Mouse (Mus musculus) hindbrain, embryonic 13.5 days (tissue): Measurements from ENCODE around the gene Bex6. TPM values are rescaled to one million over a fixed set of nuclear protein-coding genes. Genes with fewer than 3 reads are reported as not detected.
A peak's percentile ranks its signal among the peaks of the same experiment; 100 is the strongest.

ENCODE experiments used
- ATAC-seq: fragments of 200-750 bp; cut with Nextera tagmentation; 2 replicates; pipeline ENCODE4 v1.8.0; 2017; ENCODE audit warnings: moderate TSS enrichment; ENCODE audit not compliant: low FRiP score
- H3K27ac ChIP-seq: fragments of 300-500 bp; sonication (generic); 2 replicates; pipeline ENCODE4 v1.5.1; 2015; ENCODE audit warnings: inconsistent platforms, mild to moderate bottlenecking, moderate library complexity
- H3K27me3 ChIP-seq: fragments of 300-500 bp; sonication (generic); 2 replicates; pipeline ENCODE4 v1.6.1; 2015; ENCODE audit warnings: mild to moderate bottlenecking, inconsistent platforms
- H3K36me3 ChIP-seq: fragments of 300-500 bp; sonication (generic); 2 replicates; pipeline ENCODE4 v1.6.1; 2015; ENCODE audit warnings: mild to moderate bottlenecking, inconsistent platforms
- H3K4me1 ChIP-seq: fragments of 300-500 bp; sonication (generic); replicated peaks from 2 replicates; pipeline ENCODE4 v1.6.1; 2015; ENCODE audit warnings: inconsistent platforms
- H3K4me2 ChIP-seq: fragments of 300-500 bp; sonication (generic); 2 replicates; pipeline ENCODE4 v1.6.1; 2015; ENCODE audit warnings: inconsistent platforms, mild to moderate bottlenecking, moderate library complexity
- H3K4me3 ChIP-seq: fragments of 300-500 bp; sonication (generic); 2 replicates; pipeline ENCODE4 v1.5.1; 2015; ENCODE audit warnings: mild to moderate bottlenecking, inconsistent platforms
- H3K9ac ChIP-seq: fragments of 300-500 bp; sonication (generic); 2 replicates; pipeline ENCODE4 v1.6.1; 2015; ENCODE audit warnings: mild to moderate bottlenecking, inconsistent platforms
- H3K9me3 ChIP-seq: fragments of 300-500 bp; sonication (generic); 2 replicates; pipeline ENCODE4 v1.6.1; 2016; ENCODE audit warnings: inconsistent platforms
- WGBS: fragments of 180-500 bp; shearing (Covaris S2); methylation state at CpG from one replicate; pipeline ENCODE4 v1.1.7; 2015; 5-methylcytosine and 5-hydroxymethylcytosine counted together
- polyA plus RNA-seq: library from polyadenylated mRNA; unstranded; fragments of >200 nt; fragmentation: Nextera tagmentation; extraction: Ambion mirVana; gene quantifications from 2 replicates; pipeline ENCODE4 v1.2.1, GENCODE M21; 2015

Bex6 gene
- polyA plus RNA-seq, 1 experiment from 2014 or later: not detected

DNA sequence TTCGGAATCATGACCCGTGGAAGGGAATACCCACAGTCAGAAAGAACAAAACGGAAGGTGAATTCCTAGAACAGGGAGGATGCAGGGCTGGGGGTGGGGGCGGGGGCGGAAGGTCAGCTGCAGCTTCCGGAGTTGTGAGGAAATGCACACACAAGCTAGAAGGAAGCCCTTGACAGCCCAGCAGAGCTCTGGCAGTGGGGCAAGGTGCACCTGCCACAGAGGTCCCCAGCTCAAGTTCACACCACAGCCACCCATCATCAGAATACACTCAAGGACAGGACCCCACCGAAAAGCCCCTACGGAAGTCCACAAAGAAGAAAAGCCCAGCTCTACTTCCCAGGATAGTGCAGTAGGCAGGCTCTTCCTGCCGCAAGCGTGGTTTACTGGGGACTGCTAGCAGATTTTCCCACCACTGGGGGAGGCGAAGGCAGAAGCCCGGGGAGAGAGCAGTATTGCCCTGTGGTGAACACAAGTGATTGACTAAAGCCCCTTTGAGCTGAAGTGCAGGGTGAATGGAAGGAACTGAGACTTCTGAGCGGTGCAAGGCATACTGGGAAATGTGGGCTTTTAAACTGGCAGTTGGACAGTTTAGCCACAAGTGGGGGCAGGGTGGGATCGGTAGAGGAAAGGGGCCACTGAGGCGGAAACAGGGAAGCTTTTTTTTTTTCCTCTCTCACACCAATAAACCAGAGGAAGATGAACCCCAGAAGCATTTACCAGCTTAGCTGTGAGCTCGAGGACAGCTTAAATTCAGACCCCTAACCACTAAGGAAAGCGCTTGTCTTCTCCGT, 2.5 kb upstream of the Bex6 start:
- ATAC-seq: no peak
- H3K9ac ChIP-seq: no peak overlapping the region
- H3K9me3 ChIP-seq: no peaks in the 10 kb centered on the region
- no peaks in the 10 kb centered on the region for H3K36me3 ChIP-seq
- no peak overlapping the region for H3K4me2 ChIP-seq
- no peak overlapping the region for H3K4me3 ChIP-seq
- H3K4me1 ChIP-seq: 0 out of 2 replicates have a peak, but pooled peaks cover 6% of the 10 kb centered on the region
- H3K27ac ChIP-seq: no peak overlapping the region
- WGBS: 64% methylated on average over 18 of the region's 18 CpGs
- no peaks in the 10 kb centered on the region for H3K27me3 ChIP-seq

DNA sequence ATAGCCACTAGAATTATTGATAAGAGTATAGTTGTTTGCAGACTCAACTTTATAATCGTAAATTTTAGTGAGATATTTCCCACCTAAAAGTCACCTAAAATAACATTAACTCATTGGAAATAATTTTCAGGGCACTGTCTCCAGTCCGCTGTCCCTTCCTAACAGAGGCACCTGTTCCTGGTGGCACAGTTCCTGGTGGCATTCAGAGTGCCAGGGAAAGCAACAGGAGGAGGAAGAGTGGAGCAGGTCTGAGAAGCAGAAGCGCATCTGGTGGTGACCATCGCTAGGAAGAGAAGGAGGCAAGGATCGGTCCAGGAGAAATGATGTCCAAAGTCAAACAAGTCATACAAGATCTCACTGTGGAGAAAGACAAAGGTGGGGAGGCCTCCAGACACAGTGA, 6.4 kb downstream of the Bex6 start:
- Histone ChIP-seq H3K9ac (no peak overlapping the region), H3K36me3 (no peaks in the 10 kb centered on the region), H3K27ac (no peak overlapping the region), H3K27me3 (no peaks in the 10 kb centered on the region), H3K4me2 (no peak overlapping the region), H3K9me3 (no peaks in the 10 kb centered on the region), H3K4me1 (no peaks in the 10 kb centered on the region), H3K4me3 (no peak overlapping the region)
- WGBS: 93% methylated on average over 5 of the region's 5 CpGs
- no peak for ATAC-seq

DNA sequence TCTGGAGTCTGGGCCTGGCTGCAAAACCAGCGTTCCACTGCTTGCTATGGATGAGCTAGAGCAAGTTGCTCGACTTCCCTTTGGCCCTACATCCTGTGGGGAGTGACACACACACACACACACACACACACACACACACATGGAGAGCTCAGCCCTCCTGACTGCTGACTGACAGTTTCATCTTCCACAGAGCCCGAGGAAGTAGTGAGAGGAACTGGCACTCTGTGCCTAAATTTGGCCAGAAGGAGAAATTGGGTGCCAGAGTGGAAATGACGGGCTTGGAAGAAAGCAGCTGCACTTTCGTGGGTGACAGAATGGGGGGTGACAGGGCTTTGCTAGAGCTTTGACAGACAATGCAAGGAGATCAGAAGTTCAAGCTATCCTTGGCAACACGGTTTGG, 9.5 kb downstream of the Bex6 start:
- Histone ChIP-seq H3K27ac (no peak overlapping the region), H3K27me3 (no peaks in the 10 kb centered on the region), H3K4me3 (no peak overlapping the region), H3K4me1 (no peaks in the 10 kb centered on the region), H3K4me2 (no peak overlapping the region), H3K9ac (no peak overlapping the region), H3K36me3 (no peaks in the 10 kb centered on the region), H3K9me3 (no peaks in the 10 kb centered on the region)
- ATAC-seq: no peak
- WGBS: 64% methylated on average over 6 of the region's 6 CpGs

DNA sequence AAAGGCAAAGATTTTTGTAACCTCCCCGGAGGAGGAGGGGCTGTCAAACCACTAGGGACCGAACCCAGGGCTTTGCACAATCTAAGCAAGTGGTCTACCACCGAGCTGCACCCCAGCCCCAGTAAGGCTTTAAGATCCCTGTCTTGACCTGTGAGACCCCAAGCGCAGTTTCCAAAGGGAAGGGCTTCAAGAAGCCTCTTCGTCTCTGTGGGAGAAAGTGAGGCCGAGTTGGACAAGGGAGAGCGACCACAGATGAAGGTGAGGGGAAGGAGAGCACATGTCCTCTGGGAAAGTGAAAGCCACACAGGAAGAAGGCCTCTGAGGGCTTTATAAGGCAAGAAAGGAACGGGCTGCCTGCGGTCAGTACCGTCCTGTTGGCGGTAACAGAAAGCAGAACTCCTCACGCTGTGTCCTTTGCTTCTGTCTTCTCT, 10.4 kb downstream of the Bex6 start:
- 65% methylated on average over 11 of the region's 12 CpGs for WGBS
- Histone ChIP-seq H3K4me1 (no peaks in the 10 kb centered on the region), H3K36me3 (no peaks in the 10 kb centered on the region), H3K4me2 (no peak overlapping the region), H3K9me3 (no peaks in the 10 kb centered on the region), H3K4me3 (no peak overlapping the region), H3K27ac (no peak overlapping the region), H3K9ac (no peak overlapping the region), H3K27me3 (no peaks in the 10 kb centered on the region)
- no peak for ATAC-seq

- 52% methylated on average over 21 of the region's 21 CpGs for WGBS
- H3K4me2 ChIP-seq: peak overlapping the region; percentile 44
- H3K9me3 ChIP-seq: no peaks in the 10 kb centered on the region
- ATAC-seq: peak; percentile 75; the same call in 1 of the 2 replicates
- peak overlapping the region; percentile 22; the same call in 1 of the 2 replicates for H3K4me3 ChIP-seq
- H3K27ac ChIP-seq: peak overlapping the region; percentile 75
- H3K9ac ChIP-seq: peak overlapping the region; percentile 39
- 0 out of 2 replicates have a peak, but pooled peaks cover 5% of the 10 kb centered on the region for H3K27me3 ChIP-seq
- peaks cover 9% of the 10 kb centered on the region for H3K4me1 ChIP-seq
- no peaks in the 10 kb centered on the region for H3K36me3 ChIP-seq
These were observed 20.8 kb downstream of the Bex6 start for GRCm38 (mm10) chr16:32200256-32201003.

GRCm38 (mm10) chr16:32201004-32201325, 21.3 kb downstream of the Bex6 start:
- Histone ChIP-seq H3K4me3 (peak overlapping the region; percentile 22; the same call in 1 of the 2 replicates), H3K4me1 (peaks cover 9% of the 10 kb centered on the region), H3K4me2 (peak overlapping the region; percentile 44), H3K27me3 (0 out of 2 replicates have a peak, but pooled peaks cover 5% of the 10 kb centered on the region), H3K9me3 (no peaks in the 10 kb centered on the region), H3K27ac (peak overlapping the region; percentile 75), H3K36me3 (no peaks in the 10 kb centered on the region), H3K9ac (peak overlapping the region; percentile 39; the same call in 1 of the 2 replicates)
- WGBS: 35% methylated on average over 9 of the region's 9 CpGs
- no peak for ATAC-seq

DNA sequence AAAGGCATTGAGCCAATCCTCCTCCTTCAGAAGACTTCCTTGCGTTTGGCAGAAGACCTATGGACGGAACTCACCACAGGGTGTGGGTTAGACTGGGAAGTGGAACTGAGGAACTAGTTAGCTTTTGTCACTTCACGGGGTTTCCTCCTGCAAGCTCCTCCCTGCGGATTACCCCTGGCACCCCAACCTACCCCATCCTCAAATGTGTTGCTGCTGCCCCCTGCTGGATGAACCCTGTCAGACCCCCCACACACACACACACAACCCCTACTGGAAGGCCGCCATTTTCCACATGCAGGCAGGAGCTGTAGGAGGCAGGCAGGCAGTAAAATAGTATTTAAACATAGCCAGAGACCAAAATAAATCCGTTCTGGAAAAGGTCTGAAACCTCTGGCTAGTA, 23.1 kb downstream of the Bex6 start:
- Histone ChIP-seq H3K9ac (no peak overlapping the region), H3K4me3 (no peak overlapping the region), H3K27me3 (0 out of 2 replicates have a peak, but pooled peaks cover 5% of the 10 kb centered on the region), H3K4me1 (peaks cover 9% of the 10 kb centered on the region), H3K27ac (no peak overlapping the region), H3K4me2 (no peak overlapping the region), H3K36me3 (no peaks in the 10 kb centered on the region), H3K9me3 (no peaks in the 10 kb centered on the region)
- no peak for ATAC-seq
- 82% methylated on average over 6 of the region's 6 CpGs for WGBS

DNA sequence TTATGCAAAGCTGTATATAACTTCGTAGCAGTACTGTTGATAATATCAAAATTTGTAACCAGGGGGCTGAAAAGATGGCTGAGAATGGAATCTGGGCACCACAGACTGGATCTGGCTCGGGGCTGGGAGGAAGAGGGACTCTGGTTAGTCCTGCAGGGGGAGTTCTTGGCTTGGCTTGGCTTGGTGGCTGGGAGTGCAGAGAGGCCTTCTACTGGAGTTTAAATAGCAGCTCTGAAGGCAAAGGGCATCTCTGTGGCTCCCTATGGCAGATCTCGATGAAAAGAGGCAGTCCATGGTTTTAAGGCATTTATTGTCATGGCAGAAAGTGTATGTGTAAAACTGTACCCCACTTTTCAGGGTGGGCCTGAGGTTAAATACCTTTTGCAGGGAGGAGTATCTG, 25.3 kb downstream of the Bex6 start:
- H3K4me1 ChIP-seq: peaks cover 9% of the 10 kb centered on the region
- H3K9me3 ChIP-seq: no peaks in the 10 kb centered on the region
- no peak overlapping the region for H3K9ac ChIP-seq
- 0 out of 2 replicates have a peak, but pooled peaks cover 5% of the 10 kb centered on the region for H3K27me3 ChIP-seq
- H3K36me3 ChIP-seq: no peaks in the 10 kb centered on the region
- ATAC-seq: no peak
- no peak overlapping the region for H3K4me3 ChIP-seq
- H3K4me2 ChIP-seq: no peak overlapping the region
- 61% methylated on average over 3 of the region's 3 CpGs for WGBS
- H3K27ac ChIP-seq: no peak overlapping the region

DNA sequence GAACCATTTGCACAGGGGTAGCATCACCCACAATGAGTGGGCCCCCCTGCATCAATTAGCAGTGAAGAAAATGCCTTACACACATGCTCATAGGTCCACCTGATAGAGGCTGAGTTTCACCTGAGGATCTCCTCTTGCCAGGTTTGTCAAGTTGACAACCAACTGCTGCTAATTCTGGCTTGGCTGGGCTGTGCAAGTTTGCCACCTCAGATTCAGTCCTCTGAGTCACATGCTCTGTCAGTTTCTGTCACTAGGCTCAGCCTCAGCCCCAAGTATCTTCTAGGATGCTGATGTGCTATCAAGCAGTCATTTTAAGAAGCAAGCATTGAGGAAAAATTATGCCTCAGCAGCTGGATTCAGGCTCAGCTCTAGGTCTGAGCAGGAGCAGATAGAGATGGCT, 34.5 kb downstream of the Bex6 start:
- Histone ChIP-seq H3K27ac (no peak overlapping the region), H3K9me3 (no peaks in the 10 kb centered on the region), H3K9ac (no peak overlapping the region), H3K4me1 (no peaks in the 10 kb centered on the region), H3K4me3 (no peak overlapping the region), H3K36me3 (no peaks in the 10 kb centered on the region), H3K27me3 (no peaks in the 10 kb centered on the region), H3K4me2 (no peak overlapping the region)
- no peak for ATAC-seq

DNA sequence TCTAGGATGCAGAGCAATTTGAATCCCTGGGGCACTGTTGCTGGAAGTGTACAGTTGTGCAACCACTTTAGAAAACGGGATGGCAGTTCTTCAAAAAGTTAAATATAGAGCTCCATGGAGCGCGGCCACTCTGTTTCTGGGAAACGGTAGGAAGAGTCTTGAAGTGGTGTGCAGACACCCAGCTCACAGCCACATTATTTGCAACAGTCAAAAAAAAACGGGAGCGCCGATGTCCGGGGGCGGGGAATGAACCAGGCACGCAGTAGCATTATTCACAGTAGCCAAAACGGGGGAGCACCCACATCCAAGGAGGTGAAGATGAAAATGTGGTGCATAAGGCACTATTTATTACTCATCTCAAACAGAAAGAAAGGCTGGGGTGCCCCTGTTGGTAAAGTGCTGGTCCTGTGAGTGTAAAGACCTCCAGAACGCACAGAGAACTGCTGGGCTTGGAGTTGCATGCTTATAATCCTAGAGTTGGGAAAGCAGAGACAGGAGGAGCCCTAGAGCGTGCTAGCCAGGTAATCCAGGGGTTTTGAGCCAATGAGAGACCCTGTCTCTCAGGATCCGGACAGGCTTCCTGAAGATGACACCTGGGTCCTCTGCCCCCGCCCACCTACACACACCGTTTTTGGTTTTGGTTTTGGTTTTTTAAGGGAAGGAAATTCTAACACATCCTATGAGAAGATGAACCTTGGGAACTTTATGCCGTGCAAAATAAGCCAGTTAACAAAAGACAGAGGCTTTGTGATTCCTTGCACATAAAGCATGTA, 35.4 kb downstream of the Bex6 start:
- H3K9me3 ChIP-seq: no peaks in the 10 kb centered on the region
- H3K4me1 ChIP-seq: no peaks in the 10 kb centered on the region
- no peak overlapping the region for H3K4me3 ChIP-seq
- no peak overlapping the region for H3K4me2 ChIP-seq
- no peak for ATAC-seq
- no peaks in the 10 kb centered on the region for H3K27me3 ChIP-seq
- H3K9ac ChIP-seq: no peak overlapping the region
- H3K36me3 ChIP-seq: no peaks in the 10 kb centered on the region
- 79% methylated on average over 17 of the region's 17 CpGs for WGBS
- H3K27ac ChIP-seq: no peak overlapping the region

GRCm38 (mm10) chr16:32221803-32222202, 42.2 kb downstream of the Bex6 start:
- Histone ChIP-seq H3K9ac (no peak overlapping the region), H3K27ac (no peak overlapping the region), H3K9me3 (no peaks in the 10 kb centered on the region), H3K4me3 (no peak overlapping the region), H3K4me1 (no peaks in the 10 kb centered on the region), H3K27me3 (no peaks in the 10 kb centered on the region), H3K4me2 (no peak overlapping the region), H3K36me3 (no peaks in the 10 kb centered on the region)
- ATAC-seq: no peak
- 87% methylated on average over 4 of the region's 4 CpGs for WGBS

- no peak overlapping the region for H3K4me3 ChIP-seq
- no peaks in the 10 kb centered on the region for H3K36me3 ChIP-seq
- no peak for ATAC-seq
- no peak overlapping the region for H3K27ac ChIP-seq
- no peak overlapping the region for H3K9ac ChIP-seq
- H3K4me2 ChIP-seq: no peak overlapping the region
- H3K4me1 ChIP-seq: no peaks in the 10 kb centered on the region
- H3K27me3 ChIP-seq: no peaks in the 10 kb centered on the region
- H3K9me3 ChIP-seq: no peaks in the 10 kb centered on the region
These were observed 42.8 kb downstream of the Bex6 start for GRCm38 (mm10) chr16:32222399-32222798.
